Mouse (Mus musculus) heart, embryonic 10.5 days (tissue): ENCODE data around the gene Hapln2. TPM values are rescaled to one million over a fixed set of nuclear protein-coding genes. Genes with fewer than 3 reads are reported as not detected.

Experiments
- DNase-seq: peaks from one replicate; pipeline ENCODE4 v3.0.0-alpha.2; 2017; ENCODE audit warnings: low spot score
- H3K27ac ChIP-seq: fragments of 300-500 bp; sonication (generic); 2 replicates; pipeline ENCODE4 v1.5.1; 2016; ENCODE audit warnings: mild to moderate bottlenecking
- H3K27me3 ChIP-seq: fragments of 300-500 bp; sonication (generic); 2 replicates; pipeline ENCODE4 v1.6.1; 2016; ENCODE audit warnings: mild to moderate bottlenecking; ENCODE audit not compliant: poor library complexity, insufficient read depth, severe bottlenecking
- H3K36me3 ChIP-seq: fragments of 300-500 bp; sonication (generic); 2 replicates; pipeline ENCODE4 v1.6.1; 2016; ENCODE audit warnings: mild to moderate bottlenecking, moderate library complexity
- H3K4me1 ChIP-seq: fragments of 300-500 bp; sonication (generic); 2 replicates; pipeline ENCODE4 v1.6.1; 2016; ENCODE audit warnings: mild to moderate bottlenecking
- H3K4me3 ChIP-seq: fragments of 300-500 bp; sonication (generic); 2 replicates; pipeline ENCODE4 v1.5.1; 2016; ENCODE audit warnings: mild to moderate bottlenecking, moderate library complexity
- H3K9me3 ChIP-seq: fragments of 300-500 bp; sonication (generic); 2 replicates; pipeline ENCODE4 v1.6.1; 2016; ENCODE audit warnings: mild to moderate bottlenecking, moderate library complexity
- WGBS: fragments of 180-500 bp; shearing (Covaris S2); methylation state at CpG from one replicate; pipeline ENCODE4 v1.1.7; 2016; 5-methylcytosine and 5-hydroxymethylcytosine counted together
- polyA plus RNA-seq: library from polyadenylated mRNA; unstranded; fragments of >200 nt; fragmentation: Nextera tagmentation; extraction: Ambion mirVana; gene quantifications from 2 replicates; pipeline ENCODE4 v1.2.1, GENCODE M21; 2016

Hapln2 gene
- polyA plus RNA-seq, result 0.07 and 0.08 TPM in 2 replicates

- Histone ChIP-seq H3K4me3 (no peak within 1 kb of the TSS), H3K9me3 (no peaks in the 10 kb centered on the region), H3K4me1 (peaks cover 22% of the 10 kb centered on the region), H3K27me3 (peaks cover 87% of the 10 kb centered on the region), H3K27ac (no peak within 1 kb of the TSS), H3K36me3 (no peaks in the 10 kb centered on the region)
- DNase-seq, result no peak
- WGBS, result 48% methylated on average over 5 of the region's 5 CpGs
Observed at GRCm38 (mm10) chr3:88027434-88028186, at the start of gene Hapln2. Hapln2 (minus strand) TSS chr3:88027583.

DNA sequence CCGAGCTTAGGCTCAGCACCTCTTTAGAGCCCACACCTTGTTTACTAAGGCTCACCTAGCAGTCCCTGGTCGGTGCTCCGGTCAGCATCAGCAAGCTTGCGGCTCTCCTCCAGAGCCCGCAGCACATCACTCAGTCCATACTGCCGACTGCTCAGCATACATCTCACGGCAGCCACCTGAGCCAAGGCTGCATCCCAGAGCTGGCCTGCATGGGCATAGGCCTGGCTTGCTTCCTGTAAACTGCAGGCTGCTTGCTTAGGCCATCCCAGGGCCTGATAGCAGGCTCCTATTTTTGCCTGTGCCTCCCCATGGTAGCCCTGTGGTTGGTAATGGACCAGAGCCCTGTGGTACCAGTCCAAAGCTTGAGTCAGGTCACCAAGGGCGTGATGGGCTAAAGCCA lies 47.4 kb upstream of the Hapln2 start:
- 75% methylated on average over 8 of the region's 8 CpGs for WGBS
- Histone ChIP-seq H3K27ac (no peak overlapping the region), H3K4me3 (no peak overlapping the region), H3K9me3 (no peaks in the 10 kb centered on the region), H3K27me3 (peaks cover 34% of the 10 kb centered on the region), H3K4me1 (no peaks in the 10 kb centered on the region), H3K36me3 (no peaks in the 10 kb centered on the region)
- no peak for DNase-seq

- Histone ChIP-seq H3K9me3 (no peaks in the 10 kb centered on the region), H3K4me3 (no peak overlapping the region), H3K27me3 (peaks cover 35% of the 10 kb centered on the region), H3K4me1 (no peaks in the 10 kb centered on the region), H3K27ac (no peak overlapping the region), H3K36me3 (no peaks in the 10 kb centered on the region)
- whole genome bisulfite sequencing, result 46% methylated on average over 2 of the region's 2 CpGs
- DNase-seq, result no peak
Observed at GRCm38 (mm10) chr3:88074351-88074750, 47.0 kb upstream of the Hapln2 start.

DNA sequence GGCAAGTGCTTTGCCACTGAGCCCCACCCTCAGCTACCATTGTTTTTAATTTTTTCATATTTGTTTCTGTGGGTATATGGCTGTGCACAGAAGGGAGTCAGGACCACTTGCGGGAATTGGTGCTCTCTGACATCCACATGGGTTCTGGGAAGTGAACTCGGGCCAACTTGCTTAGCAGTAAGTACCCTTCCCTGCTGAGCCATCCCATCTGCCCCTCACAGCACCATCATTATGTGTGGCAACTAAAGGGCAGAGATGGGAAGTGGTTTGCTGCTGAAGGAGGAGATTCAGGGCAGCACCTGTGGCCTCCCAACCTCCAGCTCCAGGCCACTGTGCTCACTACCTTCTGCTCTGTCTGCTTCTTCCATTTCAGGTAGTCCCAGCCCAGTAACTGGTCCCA lies 46.2 kb upstream of the Hapln2 start:
- 64% methylated on average over 2 of the region's 2 CpGs for WGBS
- no peaks in the 10 kb centered on the region for H3K4me1 ChIP-seq
- H3K36me3 ChIP-seq, result no peaks in the 10 kb centered on the region
- no peaks in the 10 kb centered on the region for H3K9me3 ChIP-seq
- H3K27me3 ChIP-seq, result peaks cover 35% of the 10 kb centered on the region
- DNase-seq, result no peak
- no peak overlapping the region for H3K27ac ChIP-seq
- no peak overlapping the region for H3K4me3 ChIP-seq

- H3K9me3 ChIP-seq, result no peaks in the 10 kb centered on the region
- no peak overlapping the region for H3K4me3 ChIP-seq
- no peaks in the 10 kb centered on the region for H3K36me3 ChIP-seq
- H3K4me1 ChIP-seq, result no peaks in the 10 kb centered on the region
- H3K27ac ChIP-seq, result no peak overlapping the region
- 2% methylated on average over 5 of the region's 5 CpGs for WGBS
- H3K27me3 ChIP-seq, result peaks cover 35% of the 10 kb centered on the region
- peak; percentile 91 for DNase-seq
Observed at GRCm38 (mm10) chr3:88071783-88072182, 44.4 kb upstream of the Hapln2 start.

DNA sequence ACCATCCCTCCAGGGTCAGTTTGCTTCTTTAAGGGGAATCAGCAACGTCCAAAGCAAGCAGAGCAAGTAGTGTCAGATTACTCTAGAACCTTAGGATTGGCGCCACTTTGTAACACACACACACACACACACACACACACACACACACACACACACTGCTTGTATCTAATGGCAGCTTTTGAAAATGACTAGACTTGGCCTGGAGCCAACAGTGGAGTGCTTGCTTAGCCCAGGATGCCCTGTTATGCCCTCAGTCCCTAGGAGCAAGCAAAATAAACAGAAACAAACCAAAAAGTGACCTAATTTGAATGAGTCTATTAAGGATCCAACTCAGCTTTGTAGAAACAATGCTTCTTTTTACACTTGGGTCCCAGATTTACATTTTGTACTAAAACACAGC lies 41.0 kb upstream of the Hapln2 start:
- Histone ChIP-seq H3K27me3 (peaks cover 29% of the 10 kb centered on the region), H3K36me3 (no peaks in the 10 kb centered on the region), H3K4me1 (no peaks in the 10 kb centered on the region), H3K4me3 (no peak overlapping the region), H3K9me3 (no peaks in the 10 kb centered on the region), H3K27ac (no peak overlapping the region)
- 42% methylated on average over 2 of the region's 2 CpGs for WGBS
- DNase-seq, result no peak

DNA sequence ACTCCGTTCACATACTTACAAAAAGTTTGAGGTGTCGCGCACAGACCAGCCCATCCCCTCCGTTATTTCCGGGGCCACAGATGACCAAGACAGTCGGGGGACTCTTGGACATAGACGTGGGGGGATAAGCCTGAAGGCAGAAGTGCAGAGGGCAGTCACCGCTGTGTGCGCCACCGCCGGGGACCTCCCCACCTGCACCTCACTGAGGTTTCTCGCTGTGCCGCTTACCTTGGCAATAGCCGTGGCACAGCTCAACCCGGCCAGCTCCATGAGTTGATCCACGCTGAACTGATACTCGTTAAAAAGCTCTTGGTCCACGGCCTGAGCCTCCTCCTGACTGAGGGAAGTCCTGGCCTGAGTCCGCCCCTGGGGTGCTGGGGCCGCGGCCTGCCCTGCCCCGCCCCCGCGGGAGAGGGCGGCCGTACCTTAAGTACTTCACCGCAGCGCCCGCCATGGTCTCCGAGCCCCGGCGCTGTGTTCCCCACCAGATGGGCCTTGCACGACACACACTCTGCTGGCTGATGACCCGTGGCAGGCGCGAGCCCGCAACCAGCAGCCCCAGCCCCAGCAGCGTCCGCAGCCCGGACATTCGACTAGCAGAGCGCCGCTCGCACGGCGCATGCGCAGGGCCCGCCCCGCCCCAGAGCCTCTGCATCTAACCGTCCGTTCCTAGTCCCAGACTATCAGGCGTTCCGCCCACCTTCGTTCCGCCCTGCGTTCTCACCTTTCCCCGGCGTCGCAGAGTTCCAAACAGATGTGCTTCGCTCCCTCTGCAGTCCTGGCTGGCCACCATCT lies 30.7 kb upstream of the Hapln2 start, which contains the start of gene Naxe:
Gene Naxe, minus strand, starts transcription at position 594 of the 795 bp plus-strand sequence.
- peak; percentile 97 for DNase-seq
- no peaks in the 10 kb centered on the region for H3K27me3 ChIP-seq
- WGBS, result under 1% methylated on average over 60 of the region's 60 CpGs
- H3K4me3 ChIP-seq, result peak within 1 kb of the TSS; percentile 95
- H3K27ac ChIP-seq, result peak within 1 kb of the TSS; percentile 95
- peaks cover 20% of the 10 kb centered on the region for H3K4me1 ChIP-seq
- peaks cover 40% of the 10 kb centered on the region for H3K36me3 ChIP-seq
- no peaks in the 10 kb centered on the region for H3K9me3 ChIP-seq

GRCm38 (mm10) chr3:88057030-88057429 lies 29.6 kb upstream of the Hapln2 start:
- WGBS, result 85% methylated on average over 6 of the region's 6 CpGs
- peak overlapping the region; percentile 95; the same call in 1 of the 2 replicates for H3K4me3 ChIP-seq
- H3K9me3 ChIP-seq, result no peaks in the 10 kb centered on the region
- DNase-seq, result no peak
- H3K36me3 ChIP-seq, result peaks cover 50% of the 10 kb centered on the region
- no peak overlapping the region for H3K27ac ChIP-seq
- H3K4me1 ChIP-seq, result peaks cover 20% of the 10 kb centered on the region
- H3K27me3 ChIP-seq, result no peaks in the 10 kb centered on the region

DNA sequence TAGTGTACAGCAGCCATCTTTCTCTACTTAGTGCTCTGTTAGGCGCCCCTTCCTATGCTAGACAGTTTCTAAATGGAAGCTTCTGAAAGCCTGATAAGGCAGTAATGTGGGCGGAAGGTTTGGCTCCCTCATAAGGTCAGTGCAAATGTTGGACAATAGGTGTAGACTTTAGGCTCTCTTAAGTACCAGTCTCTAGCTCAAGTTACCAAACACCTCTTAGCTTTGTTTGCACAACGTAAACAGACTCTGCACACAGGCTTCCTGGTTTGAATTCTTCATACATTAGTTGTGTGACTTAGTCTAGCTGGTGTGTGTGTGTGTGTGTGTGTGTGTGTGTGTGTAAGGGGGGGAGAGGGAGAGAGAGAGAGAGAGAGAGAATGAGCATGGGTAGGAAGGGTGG lies 22.1 kb upstream of the Hapln2 start:
- no peak for DNase-seq
- no peaks in the 10 kb centered on the region for H3K27me3 ChIP-seq
- WGBS, result 66% methylated on average over 3 of the region's 3 CpGs

GRCm38 (mm10) chr3:88042661-88043421 lies 15.5 kb upstream of the Hapln2 start, which contains the start of gene Gpatch4:
Gpatch4 (plus strand) TSS chr3:88043108.
- Histone ChIP-seq H3K4me3 (peak within 1 kb of the TSS; percentile 78), H3K9me3 (no peaks in the 10 kb centered on the region), H3K27me3 (peaks cover 34% of the 10 kb centered on the region), H3K4me1 (peaks cover 5% of the 10 kb centered on the region; the same call in 1 of the 2 replicates), H3K36me3 (peaks cover 10% of the 10 kb centered on the region; the same call in 1 of the 2 replicates), H3K27ac (peak within 1 kb of the TSS; percentile 86)
- peak; percentile 95 for DNase-seq
- WGBS, result 7% methylated on average over 36 of the region's 36 CpGs

More for the DNA sequence above, 22.1 kb upstream of the Hapln2 start:
- no peak overlapping the region for H3K4me3 ChIP-seq
- peaks cover 62% of the 10 kb centered on the region for H3K36me3 ChIP-seq
- H3K4me1 ChIP-seq, result peaks cover 8% of the 10 kb centered on the region; the same call in 1 of the 2 replicates
- H3K9me3 ChIP-seq, result no peaks in the 10 kb centered on the region
- H3K27ac ChIP-seq, result no peak overlapping the region

GRCm38 (mm10) chr3:88035561-88036293 lies 8.3 kb upstream of the Hapln2 start:
- Histone ChIP-seq H3K4me1 (peaks cover 1% of the 10 kb centered on the region; the same call in 1 of the 2 replicates), H3K36me3 (no peaks in the 10 kb centered on the region), H3K27ac (no peak overlapping the region), H3K4me3 (no peak overlapping the region), H3K27me3 (peaks cover 69% of the 10 kb centered on the region), H3K9me3 (no peaks in the 10 kb centered on the region)
- 61% methylated on average over 1 of the region's 1 CpGs for WGBS
- no peak for DNase-seq

GRCm38 (mm10) chr3:88033506-88033905 lies 6.1 kb upstream of the Hapln2 start:
- no peak for DNase-seq
- Histone ChIP-seq H3K4me1 (peaks cover 6% of the 10 kb centered on the region; the same call in 1 of the 2 replicates), H3K4me3 (no peak overlapping the region), H3K9me3 (no peaks in the 10 kb centered on the region), H3K36me3 (no peaks in the 10 kb centered on the region), H3K27ac (no peak overlapping the region), H3K27me3 (peaks cover 66% of the 10 kb centered on the region)
- 63% methylated on average over 5 of the region's 5 CpGs for WGBS
